ENCODE assay signal across 1 mouse cellular context in genomic region chr2:112378973-112379898, GRCm38 (mm10).
TF ChIP-seq lines count a peak whose summit lies in the region.

Gene Katnbl1 (plus strand): TSS chr2:112379211.

TF ChIP-seq in MEL, 35 proteins besides CTCF, POLR2A, EP300 and RAD21 (continued from another document):
- TF ChIP-seq MEF2A (IDR thresholded peaks at IDR 0.05; ENCODE audit: extremely low read depth, insufficient replicate concordance, low read depth, low read length, poor library complexity, severe bottlenecking) (no peak), MAZ (IDR thresholded peaks at IDR 0.05; ENCODE audit: low read depth, low read length) (peak; percentile 90)
